Mouse (Mus musculus) adrenal gland, adult 18-20 months (tissue): Measurements from ENCODE around the gene Gm10945. TPM values are rescaled to one million over a fixed set of nuclear protein-coding genes. Genes with fewer than 3 reads are reported as not detected.

Experiments used
- DNase-seq, 2 experiments: peaks; one replicate each; pipeline ENCODE4 v3.0.0; 2021 to 2022; ENCODE audit warnings: low spot score in 2 of 2
- long read RNA-seq, 2 experiments: library from polyadenylated mRNA; stranded (forward); transcript quantifications; one replicate each; pipeline ENCODE4 v2.0.0; 2021
- total RNA-seq, 2 experiments: library from RNA; stranded (reverse); gene quantifications; 1 replicate in 1 of 2; 2 replicates in 1 of 2; pipeline ENCODE4 v1.2.3; 2021

The Gm10945 gene
- not detected for total RNA-seq
- long read RNA-seq, experiment 1 = 0 reads
- long read RNA-seq, experiment 2 = 0 reads

DNA sequence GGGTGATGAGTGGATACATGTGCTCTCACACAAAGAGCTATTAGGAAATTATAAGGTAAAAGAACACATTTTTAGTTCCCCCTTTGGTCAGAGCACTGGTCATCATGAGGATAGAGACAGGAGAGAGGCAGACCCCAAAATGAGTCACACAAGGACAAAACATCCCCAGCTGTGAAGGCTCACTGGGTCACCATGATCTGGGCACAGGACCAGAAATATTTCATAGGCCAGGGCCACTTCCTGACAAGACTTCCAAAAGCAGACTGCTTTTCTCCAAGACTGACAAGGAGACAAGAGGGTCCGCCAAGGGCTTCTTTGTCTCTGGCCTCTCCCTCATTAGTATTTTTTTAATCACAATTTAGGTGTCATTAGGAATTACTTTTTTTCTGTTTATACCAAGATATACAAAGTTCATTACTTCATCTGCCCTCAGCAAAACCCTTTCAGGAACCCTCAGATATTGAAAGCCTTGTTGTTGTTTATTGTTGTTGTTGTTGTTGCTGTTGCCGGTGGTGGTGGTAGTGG, at the start of gene Gm10945:
Gene Gm10945, minus strand, starts transcription at position 475 of the 525 bp plus-strand sequence.
- DNase-seq = peak in 1 of 2 experiments; percentile 10

GRCm38 (mm10) chr10:6790226-6790625, 28.7 kb upstream of the Gm10945 start:
- DNase-seq = no peak

- peak; percentile 16 to 20 for DNase-seq
Measured at GRCm38 (mm10) chr10:6788517-6789237, 27.1 kb upstream of the Gm10945 start.

GRCm38 (mm10) chr10:6758206-6758605, 3.4 kb downstream of the Gm10945 start, which contains the start of gene Oprm1:
TSS of gene Oprm1 (plus strand) at chr10:6758506.
- no peak for DNase-seq

GRCm38 (mm10) chr10:6753375-6753774, 8.2 kb downstream of the Gm10945 start:
- DNase-seq = no peak

- DNase-seq = no peak
Measured at GRCm38 (mm10) chr10:6728469-6728868, 33.1 kb downstream of the Gm10945 start.

DNA sequence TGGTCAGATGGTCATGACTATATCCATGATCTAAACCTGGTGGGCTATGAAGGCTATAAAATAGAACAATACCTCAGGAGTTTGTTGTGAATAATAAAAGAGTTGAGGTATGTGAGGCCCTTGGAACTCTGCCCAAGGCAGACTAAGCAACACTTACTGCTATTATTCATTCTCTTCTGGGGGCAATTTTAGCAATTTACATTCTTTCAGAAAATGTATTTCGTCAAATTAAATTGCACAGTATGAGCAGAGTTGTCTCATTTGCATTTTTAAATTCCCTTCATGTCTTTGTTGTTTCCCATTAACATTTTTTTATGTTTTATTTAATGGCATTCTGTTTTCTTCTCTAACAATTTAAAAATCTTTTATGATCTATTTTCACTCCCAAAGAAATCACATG, 37.8 kb downstream of the Gm10945 start:
- no peak for DNase-seq

- no peak for DNase-seq
Measured at GRCm38 (mm10) chr10:6717181-6717948, 44.2 kb downstream of the Gm10945 start.

DNA sequence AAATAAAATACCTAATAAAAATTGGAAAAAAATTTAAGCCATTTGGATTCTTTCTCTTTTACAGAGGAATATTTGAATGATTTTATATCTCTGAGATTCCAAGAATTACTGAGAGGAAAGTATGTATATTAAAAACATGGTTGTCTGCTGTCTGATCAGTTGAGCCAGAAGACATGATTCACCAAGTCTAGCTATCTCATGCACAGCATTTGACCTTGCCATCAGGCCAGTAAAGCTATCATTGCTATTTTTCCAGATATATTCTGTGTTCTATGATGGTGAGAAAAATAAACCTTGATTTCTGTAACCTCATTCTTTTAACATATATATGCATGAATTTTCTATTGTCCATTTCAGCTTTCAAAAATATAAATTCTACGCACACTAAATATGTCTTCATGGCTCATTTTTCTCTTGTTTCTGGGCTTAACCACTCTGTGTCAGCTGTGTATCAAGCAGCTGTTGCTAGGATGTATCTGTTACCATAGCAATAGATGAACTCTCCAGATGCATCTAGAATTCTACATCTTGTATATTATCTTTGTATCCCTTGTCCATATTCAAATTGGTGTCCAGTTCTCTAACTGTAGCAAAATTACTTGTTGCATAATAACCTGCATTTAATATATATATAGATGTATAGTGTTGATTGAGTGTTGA, 56.2 kb downstream of the Gm10945 start:
- no peak for DNase-seq

- DNase-seq = peak; percentile 34 to 40
Measured at GRCm38 (mm10) chr10:6694218-6694850, 67.2 kb downstream of the Gm10945 start.

Other genes starting within 250 kb of the Gm10945 start
- 1 to 10 TPM in 1 of 2 experiments, under 1 TPM in 1; 0.93 to 1.2 TPM for gene Oprm1, start 3.3 kb downstream of the Gm10945 start, total RNA-seq